Mouse (Mus musculus): Measurements from ENCODE around the gene Epb41. TPM values are rescaled to one million over a fixed set of nuclear protein-coding genes. Genes with fewer than 3 reads are reported as not detected.

Gene Epb41
- polyA plus RNA-seq (2015; fragmentation: Nextera tagmentation; extraction: Ambion mirVana), result 55.7 and 60.0 TPM in 2 replicates

- Histone ChIP-seq H3K4me1 (ENCODE audit: control insufficient read depth, insufficient read depth, low read length) (peaks cover 22% of the 10 kb centered on the region; the same call in 1 of the 2 replicates), H3K9ac (ENCODE audit: low read length) (peak within 1 kb of the TSS; percentile 87), H3K36me3 (ENCODE audit: control insufficient read depth, insufficient read depth, low read length) (no peaks in the 10 kb centered on the region), H3K4me2 (ENCODE audit: low read depth, low read length) (peak within 1 kb of the TSS; percentile 94), H3K27ac (ENCODE audit: low read length) (peak within 1 kb of the TSS; percentile 87), H3K9me3 (replicated peaks; ENCODE audit: control insufficient read depth, low read length) (no peaks in the 10 kb centered on the region), H3K27me3 (ENCODE audit: control insufficient read depth, insufficient read depth, low read length) (no peaks in the 10 kb centered on the region), H3K4me3 (replicated peaks; ENCODE audit: low read length) (peak within 1 kb of the TSS; percentile 78)
- WGBS, result 2% methylated on average over 47 of the region's 47 CpGs
- ATAC-seq (ENCODE audit: insufficient read depth, low FRiP score), result peak; percentile 96
Measured at GRCm38 (mm10) chr4:132074933-132075769, at the start of gene Epb41. Gene Epb41 (minus strand): TSS chr4:132075321.

GRCm38 (mm10) chr4:132123166-132123565 lies 48.0 kb upstream of the Epb41 start:
- no peak for ATAC-seq (ENCODE audit: insufficient read depth, low FRiP score)
- no peaks in the 10 kb centered on the region for H3K4me1 ChIP-seq (ENCODE audit: control insufficient read depth, insufficient read depth, low read length)
- no peak overlapping the region for H3K4me2 ChIP-seq (ENCODE audit: low read depth, low read length)
- H3K4me3 ChIP-seq (replicated peaks; ENCODE audit: low read length), result no peak overlapping the region
- H3K9ac ChIP-seq (ENCODE audit: low read length), result no peak overlapping the region
- H3K36me3 ChIP-seq (ENCODE audit: control insufficient read depth, insufficient read depth, low read length), result no peaks in the 10 kb centered on the region
- no peak overlapping the region for H3K27ac ChIP-seq (ENCODE audit: low read length)
- H3K9me3 ChIP-seq (replicated peaks; ENCODE audit: control insufficient read depth, low read length), result no peaks in the 10 kb centered on the region
- no peaks in the 10 kb centered on the region for H3K27me3 ChIP-seq (ENCODE audit: control insufficient read depth, insufficient read depth, low read length)
- 91% methylated on average over 1 of the region's 1 CpGs for WGBS

DNA sequence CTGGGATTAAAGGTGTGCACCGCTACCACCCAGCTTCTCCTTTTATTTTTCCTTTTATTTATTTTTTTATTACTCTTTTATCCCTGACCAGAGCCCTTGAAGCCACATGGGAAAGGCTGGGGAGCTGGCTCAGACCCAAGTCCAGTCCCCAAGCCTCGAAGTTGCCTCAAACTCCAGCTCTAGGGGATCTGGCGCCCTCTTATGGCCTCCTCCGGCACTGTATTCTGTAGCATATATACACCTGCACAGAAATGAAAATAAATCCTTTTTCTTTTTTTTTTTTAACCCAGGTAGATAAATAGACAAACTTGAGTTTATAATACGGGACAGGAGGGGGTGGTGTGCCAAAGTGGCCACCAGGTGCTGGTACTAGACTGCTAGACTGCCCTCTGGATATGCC lies 46.6 kb upstream of the Epb41 start:
- Histone ChIP-seq H3K9me3 (replicated peaks; ENCODE audit: control insufficient read depth, low read length) (no peaks in the 10 kb centered on the region), H3K9ac (ENCODE audit: low read length) (no peak overlapping the region), H3K4me3 (replicated peaks; ENCODE audit: low read length) (no peak overlapping the region), H3K27ac (ENCODE audit: low read length) (no peak overlapping the region), H3K36me3 (ENCODE audit: control insufficient read depth, insufficient read depth, low read length) (no peaks in the 10 kb centered on the region), H3K4me2 (ENCODE audit: low read depth, low read length) (no peak overlapping the region), H3K4me1 (ENCODE audit: control insufficient read depth, insufficient read depth, low read length) (no peaks in the 10 kb centered on the region), H3K27me3 (ENCODE audit: control insufficient read depth, insufficient read depth, low read length) (no peaks in the 10 kb centered on the region)
- no peak for ATAC-seq (ENCODE audit: insufficient read depth, low FRiP score)
- 82% methylated on average over 5 of the region's 5 CpGs for WGBS

GRCm38 (mm10) chr4:132119566-132119965 lies 44.4 kb upstream of the Epb41 start:
- Histone ChIP-seq H3K9ac (ENCODE audit: low read length) (no peak overlapping the region), H3K27ac (ENCODE audit: low read length) (no peak overlapping the region)
- 56% methylated on average over 9 of the region's 9 CpGs for WGBS

DNA sequence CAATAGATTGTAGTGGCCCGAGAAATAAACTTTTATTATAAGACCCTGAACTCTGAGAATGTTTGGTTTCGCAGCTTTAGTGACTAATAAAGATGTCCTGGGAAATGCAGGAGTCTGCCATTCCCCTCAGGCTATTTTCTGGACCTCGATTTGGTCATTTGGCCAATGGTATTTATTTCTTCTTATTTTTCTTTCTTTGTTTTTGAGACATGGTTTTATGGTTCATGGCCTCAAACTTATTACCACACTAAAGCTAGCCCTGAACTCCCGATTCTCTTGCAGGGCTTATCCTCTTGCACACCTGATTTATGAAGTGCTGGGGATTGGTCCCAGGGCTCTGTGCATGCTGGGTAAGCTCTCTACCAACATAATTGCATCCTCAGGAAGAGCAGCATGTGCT lies 41.2 kb upstream of the Epb41 start:
- 83% methylated on average over 4 of the region's 4 CpGs for WGBS
- Histone ChIP-seq H3K9me3 (replicated peaks; ENCODE audit: control insufficient read depth, low read length) (no peaks in the 10 kb centered on the region), H3K27me3 (ENCODE audit: control insufficient read depth, insufficient read depth, low read length) (peaks cover 11% of the 10 kb centered on the region; the same call in 1 of the 2 replicates), H3K9ac (ENCODE audit: low read length) (no peak overlapping the region), H3K4me3 (replicated peaks; ENCODE audit: low read length) (no peak overlapping the region), H3K4me2 (ENCODE audit: low read depth, low read length) (no peak overlapping the region), H3K4me1 (ENCODE audit: control insufficient read depth, insufficient read depth, low read length) (peaks cover 4% of the 10 kb centered on the region; the same call in 1 of the 2 replicates), H3K27ac (ENCODE audit: low read length) (no peak overlapping the region), H3K36me3 (ENCODE audit: control insufficient read depth, insufficient read depth, low read length) (no peaks in the 10 kb centered on the region)
- no peak for ATAC-seq (ENCODE audit: insufficient read depth, low FRiP score)

More at GRCm38 (mm10) chr4:132119566-132119965, 44.4 kb upstream of the Epb41 start:
- Histone ChIP-seq H3K4me3 (replicated peaks; ENCODE audit: low read length) (no peak overlapping the region), H3K4me2 (ENCODE audit: low read depth, low read length) (no peak overlapping the region), H3K4me1 (ENCODE audit: control insufficient read depth, insufficient read depth, low read length) (no peaks in the 10 kb centered on the region), H3K36me3 (ENCODE audit: control insufficient read depth, insufficient read depth, low read length) (no peaks in the 10 kb centered on the region), H3K27me3 (ENCODE audit: control insufficient read depth, insufficient read depth, low read length) (no peaks in the 10 kb centered on the region), H3K9me3 (replicated peaks; ENCODE audit: control insufficient read depth, low read length) (no peaks in the 10 kb centered on the region)
- no peak for ATAC-seq (ENCODE audit: insufficient read depth, low FRiP score)

- 36% methylated on average over 53 of the region's 53 CpGs for WGBS
- no peak overlapping the region for H3K27ac ChIP-seq (ENCODE audit: low read length)
- H3K4me1 ChIP-seq (ENCODE audit: control insufficient read depth, insufficient read depth, low read length), result peaks cover 4% of the 10 kb centered on the region; the same call in 1 of the 2 replicates
- H3K9ac ChIP-seq (ENCODE audit: low read length), result peak overlapping the region; percentile 56
- no peaks in the 10 kb centered on the region for H3K36me3 ChIP-seq (ENCODE audit: control insufficient read depth, insufficient read depth, low read length)
- H3K27me3 ChIP-seq (ENCODE audit: control insufficient read depth, insufficient read depth, low read length), result peaks cover 11% of the 10 kb centered on the region; the same call in 1 of the 2 replicates
- peak overlapping the region; percentile 36 for H3K4me3 ChIP-seq (replicated peaks; ENCODE audit: low read length)
- peak overlapping the region; percentile 60 for H3K4me2 ChIP-seq (ENCODE audit: low read depth, low read length)
- H3K9me3 ChIP-seq (replicated peaks; ENCODE audit: control insufficient read depth, low read length), result no peaks in the 10 kb centered on the region
- ATAC-seq (ENCODE audit: insufficient read depth, low FRiP score), result peak; percentile 44; the same call in 1 of the 2 replicates
Measured at GRCm38 (mm10) chr4:132113411-132114095, 38.4 kb upstream of the Epb41 start.

DNA sequence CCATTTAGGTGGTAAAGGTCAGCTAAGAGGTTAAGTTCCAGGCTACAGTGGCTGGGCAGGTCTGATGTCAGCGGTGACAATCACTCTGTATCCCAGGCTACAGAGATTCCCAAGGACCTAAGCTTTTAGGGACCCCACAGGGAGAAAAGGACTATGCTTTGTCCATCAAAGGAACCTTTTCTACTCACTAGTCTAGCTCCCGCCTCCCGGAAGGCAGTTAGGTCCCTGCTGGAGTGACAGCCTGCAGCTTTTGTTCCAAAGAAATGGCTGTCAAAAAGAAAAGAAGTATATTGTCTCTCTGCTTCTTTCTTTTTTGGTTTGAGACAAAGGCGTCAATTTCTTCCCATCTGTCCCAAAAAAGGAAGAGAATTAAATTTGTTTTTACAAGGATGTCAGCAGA lies 36.1 kb upstream of the Epb41 start:
- 75% methylated on average over 4 of the region's 4 CpGs for WGBS
- Histone ChIP-seq H3K4me1 (ENCODE audit: control insufficient read depth, insufficient read depth, low read length) (peaks cover 4% of the 10 kb centered on the region; the same call in 1 of the 2 replicates), H3K9ac (ENCODE audit: low read length) (no peak overlapping the region), H3K4me2 (ENCODE audit: low read depth, low read length) (no peak overlapping the region), H3K4me3 (replicated peaks; ENCODE audit: low read length) (no peak overlapping the region), H3K27me3 (ENCODE audit: control insufficient read depth, insufficient read depth, low read length) (peaks cover 11% of the 10 kb centered on the region; the same call in 1 of the 2 replicates), H3K36me3 (ENCODE audit: control insufficient read depth, insufficient read depth, low read length) (no peaks in the 10 kb centered on the region), H3K9me3 (replicated peaks; ENCODE audit: control insufficient read depth, low read length) (no peaks in the 10 kb centered on the region), H3K27ac (ENCODE audit: low read length) (no peak overlapping the region)
- no peak for ATAC-seq (ENCODE audit: insufficient read depth, low FRiP score)

GRCm38 (mm10) chr4:132108221-132108620 lies 33.1 kb upstream of the Epb41 start:
- no peak overlapping the region for H3K4me2 ChIP-seq (ENCODE audit: low read depth, low read length)
- 88% methylated on average over 7 of the region's 7 CpGs for WGBS
- H3K4me1 ChIP-seq (ENCODE audit: control insufficient read depth, insufficient read depth, low read length), result 0 out of 2 replicates have a peak, but pooled peaks cover 1% of the 10 kb centered on the region
- H3K36me3 ChIP-seq (ENCODE audit: control insufficient read depth, insufficient read depth, low read length), result no peaks in the 10 kb centered on the region
- H3K27me3 ChIP-seq (ENCODE audit: control insufficient read depth, insufficient read depth, low read length), result 0 out of 2 replicates have a peak, but pooled peaks cover under 1% of the 10 kb centered on the region
- H3K27ac ChIP-seq (ENCODE audit: low read length), result no peak overlapping the region
- no peak overlapping the region for H3K9ac ChIP-seq (ENCODE audit: low read length)
- no peak for ATAC-seq (ENCODE audit: insufficient read depth, low FRiP score)
- no peak overlapping the region for H3K4me3 ChIP-seq (replicated peaks; ENCODE audit: low read length)
- no peaks in the 10 kb centered on the region for H3K9me3 ChIP-seq (replicated peaks; ENCODE audit: control insufficient read depth, low read length)

GRCm38 (mm10) chr4:132101152-132101551 lies 26.0 kb upstream of the Epb41 start:
- Histone ChIP-seq H3K4me2 (ENCODE audit: low read depth, low read length) (no peak overlapping the region), H3K36me3 (ENCODE audit: control insufficient read depth, insufficient read depth, low read length) (no peaks in the 10 kb centered on the region), H3K4me1 (ENCODE audit: control insufficient read depth, insufficient read depth, low read length) (peaks cover 8% of the 10 kb centered on the region; the same call in 1 of the 2 replicates), H3K27me3 (ENCODE audit: control insufficient read depth, insufficient read depth, low read length) (no peaks in the 10 kb centered on the region), H3K9ac (ENCODE audit: low read length) (no peak overlapping the region), H3K27ac (ENCODE audit: low read length) (no peak overlapping the region), H3K9me3 (replicated peaks; ENCODE audit: control insufficient read depth, low read length) (no peaks in the 10 kb centered on the region), H3K4me3 (replicated peaks; ENCODE audit: low read length) (no peak overlapping the region)
- no peak for ATAC-seq (ENCODE audit: insufficient read depth, low FRiP score)
- 28% methylated on average over 3 of the region's 3 CpGs for whole genome bisulfite sequencing
